Mouse (Mus musculus) retina, embryonic 14.5 days (tissue): Measurements from ENCODE around the gene Twist2.

ENCODE experiments used
- DNase-seq: peaks from one replicate; pipeline ENCODE4 v3.0.0-alpha.2; 2015; ENCODE audit warnings: low spot score

Twist2 gene

DNA sequence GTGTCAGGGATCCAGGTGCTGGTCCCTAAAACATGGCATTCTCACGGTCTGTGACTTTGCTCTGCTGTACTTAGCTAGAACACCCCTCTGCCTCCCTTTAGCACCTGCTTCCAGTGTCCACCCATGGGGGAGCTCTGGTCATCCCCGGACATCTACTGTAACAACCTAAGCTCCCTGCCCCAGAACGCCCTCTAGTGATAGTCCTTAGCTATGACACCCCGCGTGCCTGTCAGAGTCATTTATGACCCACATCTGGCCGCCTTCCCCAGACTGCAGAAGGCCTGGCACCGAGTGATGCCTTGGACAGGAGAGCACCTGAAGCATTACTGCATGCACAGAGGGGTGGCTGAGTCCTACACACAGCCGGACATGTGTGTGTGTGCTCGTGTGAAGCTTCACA is 18.0 kb downstream of the Twist2 start:
- peak; percentile 30 for DNase-seq

DNA sequence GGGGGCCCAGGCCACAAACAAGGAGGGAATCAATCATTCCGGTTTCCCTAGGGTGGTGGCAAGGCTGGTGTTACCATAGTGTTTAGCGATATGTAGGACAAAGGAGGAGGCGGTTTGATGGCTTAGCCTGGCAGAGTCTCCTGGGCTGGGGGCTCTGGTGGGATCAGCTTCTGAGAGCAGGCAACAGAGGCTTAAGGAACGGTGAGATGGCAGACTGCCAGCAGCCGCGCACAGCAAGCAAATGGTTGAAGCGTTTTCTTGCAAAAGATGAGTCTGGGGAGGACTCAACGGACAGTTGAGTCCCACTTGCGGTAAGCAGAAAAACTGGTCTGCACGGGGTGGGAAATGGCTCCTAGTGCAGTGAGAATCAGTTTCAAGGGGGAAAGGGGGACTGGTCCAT is 19.3 kb downstream of the Twist2 start:
- DNase-seq, result no peak

GRCm38 (mm10) chr1:91822316-91822824 is 21.1 kb downstream of the Twist2 start:
- no peak for DNase-seq

DNA sequence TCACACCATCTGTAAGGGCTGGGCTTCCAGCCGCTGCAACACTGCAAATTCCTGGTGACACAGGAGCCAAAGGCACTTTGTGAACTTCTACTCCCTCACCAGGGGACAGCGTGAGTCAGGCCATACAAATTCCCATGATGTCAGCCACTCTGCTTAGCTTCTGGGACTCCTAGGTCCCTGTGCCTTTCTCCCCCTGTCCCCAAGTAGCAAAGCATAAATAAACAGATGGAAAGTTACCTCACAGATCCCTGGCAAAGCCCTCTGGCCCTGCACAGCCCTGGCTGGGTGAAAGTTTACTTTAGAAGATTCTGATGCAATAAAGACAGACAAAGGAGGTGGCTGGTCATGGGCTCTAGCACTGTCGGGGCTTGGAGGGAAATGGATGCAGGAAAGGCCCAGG is 22.3 kb downstream of the Twist2 start:
- no peak for DNase-seq

- no peak for DNase-seq
These were observed 22.7 kb downstream of the Twist2 start for GRCm38 (mm10) chr1:91823951-91824350.

DNA sequence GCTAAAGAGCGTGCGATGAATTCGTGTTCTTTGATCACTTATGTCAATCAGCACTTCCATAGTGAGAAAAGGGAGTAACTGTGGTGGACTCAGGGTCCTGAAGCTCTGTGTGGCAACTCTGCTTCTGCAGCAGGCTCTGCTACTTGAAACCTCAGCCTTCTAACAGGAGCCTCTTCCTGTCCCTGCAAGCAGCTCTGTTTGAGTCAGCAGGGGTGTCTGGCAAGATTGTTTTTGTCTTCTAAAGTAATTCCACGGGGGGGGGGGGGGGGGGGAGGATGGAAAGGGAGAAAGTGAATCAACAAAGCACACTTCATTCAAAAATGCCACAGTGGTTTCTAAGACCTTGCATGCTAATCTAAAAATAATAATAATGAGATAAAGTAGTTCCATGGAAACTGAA is 24.0 kb downstream of the Twist2 start:
- DNase-seq, result no peak

GRCm38 (mm10) chr1:91831978-91832377 is 30.7 kb downstream of the Twist2 start:
- no peak for DNase-seq

GRCm38 (mm10) chr1:91839557-91839956 is 38.3 kb downstream of the Twist2 start:
- no peak for DNase-seq

GRCm38 (mm10) chr1:91839979-91840378 is 38.7 kb downstream of the Twist2 start:
- DNase-seq, result no peak

- DNase-seq, result no peak
These were observed 43.0 kb downstream of the Twist2 start for GRCm38 (mm10) chr1:91844236-91844635.

DNA sequence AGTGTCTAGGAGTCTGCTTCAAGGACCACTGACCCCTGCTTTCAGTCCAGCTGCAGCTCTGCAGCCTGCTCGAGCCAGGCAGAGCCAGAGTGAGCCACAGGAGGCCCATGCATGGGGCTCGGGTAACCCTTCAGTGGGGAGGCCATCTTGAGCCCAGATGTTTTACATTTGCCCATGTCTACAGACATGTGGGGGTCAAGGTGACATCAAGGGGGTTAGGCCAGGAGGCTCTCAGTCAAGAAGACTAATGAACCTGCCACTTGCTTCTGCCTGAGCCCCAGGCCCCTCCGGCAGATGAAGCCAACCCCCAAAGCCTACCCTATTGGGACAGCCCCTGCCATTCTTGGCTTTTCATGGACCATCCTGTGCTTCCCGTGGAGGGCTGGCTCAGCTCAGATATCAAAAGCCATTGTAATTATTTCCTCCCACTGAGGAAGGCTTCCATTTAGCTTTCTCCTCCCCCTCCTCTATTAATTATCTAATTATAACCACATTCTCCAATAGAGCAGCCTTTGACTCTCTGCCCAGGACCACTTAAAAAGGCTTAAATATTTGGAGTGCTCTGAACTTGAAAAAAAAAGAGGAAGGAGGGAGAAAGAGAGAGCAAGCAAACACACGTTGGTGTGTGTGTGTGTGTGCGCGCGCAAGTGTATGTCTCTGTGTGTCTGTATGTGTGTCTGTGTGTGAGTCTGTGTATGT is 43.6 kb downstream of the Twist2 start:
- no peak for DNase-seq

DNA sequence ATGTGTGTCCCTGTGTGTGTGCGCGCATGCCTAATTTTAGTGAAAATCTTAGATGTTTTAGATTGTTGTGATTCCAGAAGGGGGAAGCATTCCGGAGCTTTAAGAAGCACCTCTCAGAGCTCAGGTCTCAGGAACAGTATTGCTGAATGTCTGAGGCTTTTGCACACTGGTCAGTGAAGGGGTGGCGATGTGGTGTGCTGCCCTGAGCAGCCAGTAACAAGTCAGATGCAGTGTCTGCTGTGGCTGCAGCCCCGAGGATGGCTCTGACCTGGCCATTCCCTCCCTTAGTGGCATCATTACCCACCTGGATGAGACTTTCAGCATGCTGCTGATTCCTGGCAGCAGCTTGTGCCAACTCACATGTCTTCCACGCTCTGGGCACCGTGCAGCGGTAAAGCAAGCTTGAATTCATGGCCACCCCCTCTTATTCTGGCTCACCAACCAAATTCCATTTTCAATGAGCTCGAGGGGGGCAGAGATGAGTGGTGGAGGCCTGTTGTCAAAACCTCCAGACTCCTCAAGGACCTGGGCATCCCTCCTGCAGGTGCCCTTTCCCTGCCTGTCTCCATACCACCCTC is 44.2 kb downstream of the Twist2 start:
- no peak for DNase-seq

DNA sequence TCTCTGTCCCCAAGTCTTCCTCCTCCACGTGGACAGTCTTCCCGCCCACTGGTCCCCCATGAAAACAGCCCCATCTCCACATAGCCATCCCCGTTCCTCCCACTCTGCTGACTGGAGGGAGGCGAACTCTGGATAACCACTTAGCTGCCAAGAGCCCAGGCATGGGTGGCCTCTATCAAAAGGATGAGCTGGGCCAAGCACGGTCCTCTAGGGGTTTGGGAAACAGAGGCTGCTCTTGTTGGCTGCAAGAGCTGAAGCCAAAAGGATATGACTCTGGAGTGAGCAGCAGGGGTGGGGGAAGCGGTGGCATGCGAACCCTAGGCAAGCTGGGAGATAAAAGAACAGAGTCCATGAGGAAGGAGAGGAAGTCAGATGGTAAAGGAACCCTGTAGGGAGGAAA is 50.0 kb downstream of the Twist2 start:
- no peak for DNase-seq

GRCm38 (mm10) chr1:91856771-91857664 is 55.8 kb downstream of the Twist2 start:
- DNase-seq, result no peak

- DNase-seq, result peak; percentile 21
These were observed 57.0 kb downstream of the Twist2 start for GRCm38 (mm10) chr1:91858101-91858790.

GRCm38 (mm10) chr1:91858901-91859300 is 57.6 kb downstream of the Twist2 start:
- DNase-seq, result no peak

- no peak for DNase-seq
These were observed 60.2 kb downstream of the Twist2 start for GRCm38 (mm10) chr1:91861511-91861910.

DNA sequence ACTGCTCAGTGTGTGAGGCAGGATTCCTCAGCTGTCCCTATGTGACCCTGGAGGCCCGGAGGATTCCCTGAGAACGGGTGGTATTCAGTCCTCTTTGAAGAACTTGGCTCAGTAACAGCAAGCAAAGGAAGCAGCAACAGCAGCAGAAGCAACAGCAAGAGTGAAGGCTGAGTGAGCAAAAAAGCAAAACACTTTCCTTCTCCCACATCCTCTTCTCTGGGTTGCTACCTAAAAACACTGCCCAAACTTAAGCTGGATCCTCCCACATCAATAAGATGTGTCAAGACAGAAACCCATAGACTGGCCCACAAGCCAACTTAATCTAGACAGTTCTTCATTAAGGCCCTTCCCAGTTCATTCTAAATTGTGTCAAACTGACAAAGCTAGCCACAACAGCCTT is 64.7 kb downstream of the Twist2 start:
- no peak for DNase-seq

DNA sequence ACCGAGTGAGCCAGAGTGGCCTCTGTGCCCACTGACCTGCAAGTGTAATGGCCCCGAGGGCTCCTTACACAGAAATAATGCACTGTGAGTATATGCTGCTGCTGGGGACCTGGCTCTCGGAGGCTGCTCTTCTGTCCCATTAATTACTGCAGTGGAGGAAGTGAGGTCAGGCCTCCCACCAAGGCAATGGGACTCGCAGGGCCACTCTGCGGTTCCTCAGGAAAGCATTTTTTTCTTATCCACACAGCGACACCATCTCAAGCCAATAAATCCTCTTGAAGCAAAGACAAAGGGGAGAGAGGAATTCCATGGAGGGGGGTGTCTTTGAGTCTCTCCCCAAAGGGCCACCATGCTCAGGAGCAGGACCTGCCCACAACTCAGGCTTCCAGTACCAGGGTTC is 69.8 kb downstream of the Twist2 start:
- peak; percentile 16 for DNase-seq

DNA sequence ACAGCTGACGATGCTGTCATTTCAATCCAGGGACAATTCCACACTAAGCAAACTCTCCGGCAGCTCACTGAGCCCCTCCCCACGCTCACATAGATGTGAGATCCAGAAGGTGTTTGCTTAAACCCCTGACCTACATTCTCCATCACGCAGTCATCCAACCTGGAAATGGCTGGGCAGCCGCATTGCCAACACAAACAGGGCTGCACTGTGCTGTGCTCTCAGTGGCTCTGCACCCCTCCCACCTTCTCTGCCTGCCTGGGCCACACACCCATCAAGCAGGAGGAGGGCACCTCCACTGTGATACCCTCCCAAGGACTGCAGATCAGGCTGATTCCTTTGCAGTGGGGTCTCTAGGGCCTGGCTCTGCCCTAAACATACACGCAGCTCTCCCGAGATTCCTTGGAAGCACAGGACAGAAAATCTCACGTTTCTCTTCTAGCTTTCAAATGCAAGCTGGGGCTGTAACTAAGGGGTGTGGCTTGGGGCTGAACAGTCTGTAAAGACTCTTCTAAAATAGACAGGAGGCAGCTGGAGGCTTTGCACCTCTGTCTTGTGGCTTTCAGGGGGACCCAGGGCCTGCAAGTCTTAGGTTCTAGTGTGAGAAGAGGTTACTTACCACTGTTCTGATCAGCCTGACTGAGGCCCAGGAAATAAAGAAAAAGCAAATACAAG is 71.3 kb downstream of the Twist2 start:
- no peak for DNase-seq

DNA sequence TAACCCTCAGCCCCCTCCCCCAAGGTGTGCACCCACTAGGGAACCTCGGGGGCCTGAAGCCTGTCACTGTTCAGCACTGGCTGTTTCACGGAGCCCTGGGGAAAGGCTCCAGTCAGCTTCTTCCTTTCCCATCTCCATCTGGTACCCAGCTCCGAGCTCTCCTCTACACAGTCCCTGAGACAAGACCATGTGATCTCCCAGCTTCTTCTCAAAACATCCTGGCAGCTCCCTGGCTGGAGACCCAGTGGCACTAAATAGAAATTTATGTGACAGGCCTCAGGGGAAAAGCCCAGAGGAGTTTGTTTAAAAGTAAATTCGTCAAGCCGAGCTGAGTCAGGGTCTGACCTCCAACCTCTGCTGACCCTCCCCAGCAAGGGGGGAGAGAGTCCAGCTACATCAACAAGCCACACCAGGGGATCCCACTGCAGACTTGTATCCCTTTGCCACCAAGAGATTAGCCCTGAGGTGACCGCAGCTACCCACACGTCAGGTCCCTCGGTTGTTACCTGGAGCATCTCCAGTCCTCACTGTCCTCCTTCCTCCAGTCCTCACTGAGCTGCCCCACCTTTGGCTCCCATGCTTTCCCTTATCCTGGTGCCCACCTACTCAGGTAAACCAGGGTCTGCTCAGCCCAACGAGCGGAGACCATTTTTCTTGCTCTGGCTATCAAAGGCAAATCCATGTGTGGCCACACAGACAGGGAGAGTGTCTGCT is 72.5 kb downstream of the Twist2 start:
- DNase-seq, result no peak
